15 mouse cellular contexts compared by ENCODE assay signal in the genomic region with DNA sequence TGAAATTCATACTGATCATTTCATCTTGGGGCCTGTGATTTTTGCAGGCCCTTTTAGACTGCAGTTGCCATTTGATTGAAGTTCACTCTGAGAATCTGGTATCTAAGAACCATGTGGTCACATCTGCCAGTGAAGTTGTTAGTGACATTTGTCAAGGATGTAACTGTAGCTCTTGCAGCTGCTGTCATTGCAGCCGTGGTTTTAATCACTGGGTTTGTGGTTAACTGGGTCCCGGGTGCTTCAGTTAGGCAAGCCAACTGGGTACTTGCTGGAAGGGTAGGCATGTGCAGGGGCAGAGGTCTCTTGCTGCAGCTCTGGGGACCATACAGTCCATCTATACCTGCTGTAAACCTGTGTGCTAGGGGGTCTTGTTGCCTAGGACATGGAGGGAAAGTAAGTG. TPM values are rescaled to one million over a fixed set of nuclear protein-coding genes. Genes with fewer than 3 reads are reported as not detected.
DNase-seq lines count a peak whose midpoint lies in the region; ATAC-seq and TF ChIP-seq lines count a peak whose summit lies in the region.
"Had no signal": no experiment of that assay in that cellular context is flagged by ENCODE, and none has a peak within 500 bp of the region (broad histone marks: within the 10 kb centered on the region; RNA-seq: fewer than 3 reads in every experiment).

No protein-coding gene starts in this region.

- peaks cover 17% of the 10 kb centered on the region for H3K36me3 ChIP-seq in C2C12 (ENCODE audit: control insufficient read depth, insufficient read depth)

- H3ac ChIP-seq in C2C12 (ENCODE audit: control insufficient read depth, insufficient read length, low read depth): no peak overlapping the region

- DNase-seq in CD8-positive naive resting alpha-beta T cell, adult 2 months (ENCODE audit: low read depth in 2 of 2, low spot score in 2 of 2): peak; percentile 30 to 38
- DNase-seq in thymus, postnatal 10 days (ENCODE audit: low spot score in 2 of 2): peak; percentile 64 to 70
- DNase-seq in frontal cortex, postnatal 14 days (ENCODE audit: low spot score in 2 of 2): no peak
- no peak for DNase-seq in ovary, adult 18-20 months (ENCODE audit: low spot score)
- DNase-seq in cerebellum, postnatal 25 days: no peak
- DNase-seq: adrenal gland, postnatal 10 days; cerebellum, adult 8-10 months; embryo, embryonic 11 days; gastrocnemius, postnatal 36 days; kidney, adult 18-20 months; kidney, postnatal 25 days; liver, embryonic 13.5 days had no signal

- peak; percentile 77 for ATAC-seq in inflammation-experienced regulatory T-cells, adult 6 months

- H3K4me3 ChIP-seq in C2C12 (ENCODE audit: insufficient read depth, poor library complexity, severe bottlenecking): no peak overlapping the region
- H3K4me3 ChIP-seq: liver, embryonic 13.5 days; megakaryocyte, embryonic 14.5 days had no signal

- no peaks in the 10 kb centered on the region for H3K27me3 ChIP-seq in C2C12 (ENCODE audit: control insufficient read depth, insufficient read depth, insufficient read length)
- H3K27me3 ChIP-seq: liver, embryonic 13.5 days had no signal

- no peaks in the 10 kb centered on the region for H3K79me2 ChIP-seq in C2C12 (ENCODE audit: control insufficient read depth, insufficient read depth)

- no peaks in the 10 kb centered on the region for H3K79me3 ChIP-seq in C2C12 (ENCODE audit: low read depth)

- no peak for TF ChIP-seq CTCF in C2C12 (IDR thresholded peaks at IDR 0.05; ENCODE audit: control insufficient read depth, insufficient read depth, insufficient read length)

TF ChIP-seq in C2C12, 6 proteins besides CTCF, POLR2A, EP300 and RAD21:
- TF ChIP-seq MYOD1 (IDR thresholded peaks at IDR 0.05; ENCODE audit: control insufficient read depth, insufficient read length, low read depth): peak; percentile 95
- TF ChIP-seq CEBPB (IDR thresholded peaks at IDR 0.05; ENCODE audit: low read depth): no peak

RNA-seq across cellular contexts. Expression of a gene that starts 9.5 kb away (rescaled TPM):
- 15.2 TPM for polyA plus RNA-seq in C2C12 (2012; fragmentation: generic; extraction: Trizol)
- polyA plus RNA-seq in inflammation-experienced regulatory T-cells, adult 6 months (2017; shearing (Covaris generic)): 10 to 100 TPM; 15.0 to 16.6 (median 15.9) TPM

RNA-seq across cellular contexts. Expression of a gene that starts 44.9 kb away (rescaled TPM):
- polyA plus RNA-seq in C2C12 (2012; fragmentation: generic; extraction: Trizol): 8.6 TPM
- polyA plus RNA-seq in inflammation-experienced regulatory T-cells, adult 6 months (2017; shearing (Covaris generic)): 10 to 100 TPM in 2 of 3 experiments, 1 to 10 TPM in 1; 8.5 to 13.3 (median 11.6) TPM

Comparison
In these comparisons a context has a peak if more than half of its experiments do, and no peak if none do; other contexts are left out.
1. DNase-seq: peak in CD8-positive naive resting alpha-beta T cell, adult 2 months (2 of 2) and thymus, postnatal 10 days (2 of 2); none in frontal cortex, postnatal 14 days (0 of 2), ovary, adult 18-20 months (single experiment) and cerebellum, postnatal 25 days (0 of 2).